Mouse (Mus musculus): ENCODE measurements around the gene 1700016K19Rik.

1700016K19Rik gene

DNA sequence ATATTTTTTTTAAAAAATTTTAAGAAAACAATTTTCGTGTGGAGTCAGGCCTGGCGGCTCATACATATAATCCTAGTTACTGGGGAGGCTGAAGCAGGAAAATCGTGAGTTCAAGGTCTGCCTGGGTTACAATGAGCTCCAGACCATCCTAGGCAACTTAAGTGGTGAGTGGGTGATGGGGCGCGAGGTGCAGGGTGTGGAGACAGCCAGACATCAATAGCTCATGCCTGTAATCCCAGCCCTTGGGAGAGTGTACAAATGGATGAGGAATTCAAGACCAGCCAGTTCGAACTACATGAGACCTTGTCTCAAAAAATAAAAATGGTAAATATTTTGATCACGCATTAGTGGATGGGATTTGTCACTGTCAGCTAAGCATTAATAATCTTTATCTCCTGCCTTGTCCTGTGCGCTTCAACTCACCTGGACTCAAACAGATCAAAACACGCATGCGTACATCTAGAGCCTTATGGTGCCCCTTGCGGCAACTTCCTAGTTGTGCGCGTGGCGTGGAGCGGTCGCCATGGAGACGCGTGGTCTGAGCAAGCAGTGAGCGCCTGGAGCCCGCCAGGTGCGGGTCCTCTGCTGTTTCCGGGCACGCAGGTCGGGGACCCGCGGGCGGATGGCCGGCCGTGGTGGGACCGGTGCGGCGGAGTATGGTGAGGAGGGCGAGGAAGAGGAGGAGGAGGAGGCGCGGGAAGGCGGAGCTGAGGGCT, at the start of gene 1700016K19Rik:
Gene 1700016K19Rik (plus strand): TSS at position 473 of the 716 bp plus-strand sequence.
- peak; percentile 76 for DNase-seq (ENCODE audit: extremely low spot score)

DNA sequence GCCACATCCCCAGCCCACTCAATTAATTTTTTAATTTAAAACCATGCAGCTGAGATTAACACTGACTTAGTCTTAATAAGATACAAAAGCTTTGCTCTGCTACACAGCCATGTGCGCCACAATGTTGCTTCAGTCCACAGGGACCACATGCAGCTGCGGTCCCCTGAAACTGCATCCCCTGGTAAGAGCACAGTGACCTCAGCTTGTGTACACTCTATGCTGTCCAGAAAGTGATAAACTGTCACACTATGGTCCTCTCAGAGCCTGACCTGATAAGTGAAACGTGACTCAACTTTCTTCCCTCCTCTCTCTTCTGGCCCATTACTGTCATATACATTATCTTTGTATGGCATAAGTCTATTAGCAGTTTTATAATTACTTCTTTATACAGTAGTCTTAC, 49.3 kb upstream of the 1700016K19Rik start:
- no peak for DNase-seq (ENCODE audit: extremely low spot score)

DNA sequence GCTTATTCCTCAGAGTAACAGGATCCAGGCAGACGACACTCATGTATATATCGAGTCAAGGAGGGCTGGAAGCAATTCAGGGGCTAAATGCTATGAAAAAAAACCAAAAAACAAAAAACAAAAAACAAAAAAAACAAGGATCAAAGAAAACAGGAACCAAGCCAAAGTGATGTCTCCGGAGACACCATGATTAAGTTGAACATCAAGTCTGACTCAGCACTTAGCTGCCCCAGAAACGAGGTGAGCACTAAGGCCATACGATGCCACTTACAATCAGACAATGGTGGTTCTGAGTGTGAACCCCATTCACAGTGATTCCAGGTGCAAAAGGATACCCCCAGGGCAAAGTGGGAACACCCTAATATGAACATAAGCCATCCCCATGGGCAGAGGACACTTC, 47.8 kb upstream of the 1700016K19Rik start:
- no peak for DNase-seq (ENCODE audit: extremely low spot score)

DNA sequence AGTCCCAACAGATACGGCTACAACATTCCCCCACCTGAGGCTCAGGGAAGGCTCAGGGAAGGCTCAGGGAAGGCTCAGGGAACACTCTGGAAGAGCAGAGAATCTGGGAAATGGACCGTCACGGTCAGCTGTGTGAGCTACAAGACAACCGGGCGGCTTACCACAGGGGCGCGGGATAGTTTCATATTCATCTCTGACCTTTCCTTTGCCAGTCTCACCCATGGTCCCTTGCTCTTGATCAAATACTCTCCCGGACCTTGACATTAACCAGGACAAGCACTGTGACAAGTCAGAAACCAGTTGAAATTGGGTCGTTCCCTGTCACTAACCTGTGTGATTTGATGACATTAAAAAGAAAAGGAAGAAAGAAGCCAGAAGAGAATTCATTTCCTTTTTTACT, 44.8 kb upstream of the 1700016K19Rik start:
- DNase-seq (ENCODE audit: extremely low spot score) = no peak

DNA sequence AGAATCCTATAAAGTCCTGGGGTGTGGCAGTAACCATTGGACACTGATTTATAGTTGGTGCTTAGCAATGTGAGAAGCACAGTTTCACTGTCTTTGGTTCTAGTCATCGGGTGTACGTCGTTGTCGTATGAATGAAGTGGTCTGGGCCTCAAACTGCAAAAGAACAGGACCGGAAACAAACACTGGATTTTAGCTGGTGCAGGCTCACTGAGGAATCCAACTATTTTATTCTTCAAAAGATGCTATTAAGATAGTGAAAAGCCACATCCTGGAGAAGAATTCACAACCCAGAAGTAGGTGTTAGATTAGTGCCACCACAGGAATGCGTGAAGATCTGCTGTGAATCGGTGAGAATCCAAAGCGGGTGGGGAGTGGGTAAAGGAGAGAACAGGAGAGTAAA, 43.1 kb upstream of the 1700016K19Rik start:
- DNase-seq (ENCODE audit: extremely low spot score) = no peak

DNA sequence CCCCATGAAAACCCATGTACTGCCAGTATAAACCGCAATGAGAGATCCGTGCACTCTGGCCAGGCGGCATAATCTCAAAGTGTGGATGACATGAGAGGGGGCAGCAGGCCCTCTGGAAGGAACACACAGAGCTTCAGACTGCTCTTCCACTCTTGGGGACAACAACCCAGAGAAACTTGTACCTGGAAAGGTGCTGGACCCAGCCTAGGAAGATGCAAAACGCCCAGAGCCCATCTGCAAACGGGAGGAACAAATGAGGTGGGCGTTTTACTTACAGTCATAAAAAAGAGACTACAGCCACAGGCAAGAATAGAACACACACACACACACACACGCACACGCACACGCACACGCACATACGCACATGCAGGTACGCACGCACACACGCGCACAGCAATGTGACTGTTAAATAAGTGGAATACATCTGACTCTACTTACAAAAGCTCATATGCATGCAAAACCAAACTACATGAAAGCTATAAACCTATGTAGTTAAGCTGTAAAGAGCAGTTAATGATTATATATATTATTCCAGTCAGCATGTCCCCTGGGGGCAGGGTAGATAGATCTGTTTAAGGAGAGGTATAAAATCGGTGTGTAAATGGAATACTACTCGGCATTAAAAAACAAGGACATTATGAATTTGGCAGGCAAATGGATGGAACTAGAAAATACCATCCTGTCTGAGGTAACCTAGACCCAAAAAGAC, 42.4 kb upstream of the 1700016K19Rik start:
- no peak for DNase-seq (ENCODE audit: extremely low spot score)

DNA sequence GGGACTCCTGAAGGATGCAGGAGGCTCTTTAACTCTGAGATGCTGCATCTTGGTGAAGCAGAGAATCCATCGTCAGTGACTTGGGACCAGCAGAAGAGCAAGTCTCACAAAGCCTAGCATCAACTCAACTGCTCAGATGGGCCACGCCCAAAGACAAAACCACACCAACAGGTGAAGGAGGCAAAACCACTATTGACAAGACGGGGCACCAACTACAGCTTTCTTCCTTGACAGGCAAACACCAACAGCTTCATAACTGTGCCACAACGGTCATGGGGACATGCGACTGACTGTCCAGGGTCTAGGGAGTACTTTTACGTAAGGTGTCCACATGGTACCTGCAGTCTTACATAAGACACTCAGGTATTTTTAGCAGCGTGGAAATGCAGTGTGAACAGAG, 37.9 kb upstream of the 1700016K19Rik start:
- DNase-seq (ENCODE audit: extremely low spot score) = no peak

DNA sequence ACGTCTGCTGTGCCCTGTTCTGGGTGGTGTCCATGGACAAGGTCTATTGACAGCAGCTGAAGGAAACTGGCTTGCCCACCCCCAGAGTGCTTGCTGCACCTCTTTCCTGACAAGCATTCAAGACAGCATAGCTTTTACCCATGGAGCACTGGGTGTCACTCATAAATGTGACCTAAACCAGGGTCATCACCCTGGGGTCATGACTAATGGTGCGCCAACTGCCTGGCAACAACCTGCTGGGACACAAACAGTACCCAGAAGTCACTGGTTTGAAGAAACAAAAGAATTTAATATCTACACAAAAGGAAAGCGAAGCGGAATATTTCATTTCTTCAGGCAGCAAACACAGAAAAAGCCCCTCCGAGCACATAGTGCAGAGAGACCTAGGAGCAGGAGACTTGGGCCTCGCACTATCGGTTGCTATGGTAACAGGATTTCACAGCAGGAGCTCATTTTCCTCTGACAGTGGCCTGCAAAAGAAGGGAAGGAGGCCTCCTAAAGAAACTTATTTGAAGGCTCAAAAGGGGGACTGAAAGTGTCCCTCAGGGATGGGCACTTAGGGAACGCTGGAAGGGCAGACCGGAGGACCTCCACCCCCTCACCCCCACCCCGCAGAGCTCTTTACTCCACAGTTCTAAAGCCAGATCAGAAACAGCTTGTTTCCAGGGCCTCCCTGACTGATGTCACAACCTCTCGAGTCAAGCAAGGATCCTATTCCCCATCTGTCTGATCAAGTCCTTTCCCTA, 35.8 kb upstream of the 1700016K19Rik start:
- DNase-seq (ENCODE audit: extremely low spot score) = peak; percentile 79

DNA sequence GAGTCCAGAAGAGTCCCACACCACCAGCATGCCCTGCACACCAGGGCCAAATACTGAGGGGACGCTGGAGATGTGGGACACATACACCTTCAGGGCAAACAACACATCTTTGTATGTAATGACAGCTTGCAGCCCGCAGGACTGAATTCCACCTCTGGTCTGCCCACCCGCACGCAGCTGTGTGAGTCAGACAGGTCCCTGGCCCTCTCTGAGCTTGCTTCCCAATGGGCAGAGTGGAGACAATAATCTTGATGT, 35.3 kb upstream of the 1700016K19Rik start:
- DNase-seq (ENCODE audit: extremely low spot score) = no peak

DNA sequence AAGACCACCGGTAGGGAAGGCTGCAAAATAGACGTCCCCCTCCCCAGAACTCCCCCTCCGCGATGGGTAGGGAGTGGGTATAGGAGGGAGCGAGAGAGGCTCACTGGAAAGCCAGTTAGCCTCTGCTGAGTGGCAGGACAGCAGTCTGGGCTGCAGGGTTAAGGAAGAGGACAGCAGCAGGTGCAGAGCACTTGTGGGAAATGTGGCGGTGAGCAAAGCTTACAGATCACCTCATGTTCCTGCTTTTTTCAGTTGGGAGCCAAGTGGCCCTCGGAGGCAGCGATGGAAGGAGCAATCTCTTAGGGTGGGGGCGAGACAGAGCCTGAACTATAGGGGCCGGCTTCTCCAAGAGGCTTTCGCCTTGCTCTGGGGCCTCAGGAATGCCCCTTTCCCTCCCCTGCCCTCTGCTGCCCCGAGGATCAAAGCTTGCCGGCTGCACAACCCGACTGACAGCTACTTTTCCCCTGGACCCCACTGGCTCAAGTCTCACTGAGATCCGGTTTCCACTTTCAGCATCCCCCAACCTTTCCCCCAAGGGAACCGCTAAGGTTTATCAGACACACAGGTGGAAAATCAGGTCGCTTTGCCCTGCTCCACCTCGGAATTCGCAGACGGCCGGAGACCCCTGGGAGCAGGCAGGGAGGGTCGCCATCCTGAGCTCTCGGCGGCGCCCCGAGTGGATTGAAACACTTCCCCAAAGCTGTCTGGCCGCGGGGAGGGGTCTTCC, 33.9 kb upstream of the 1700016K19Rik start:
- peak; percentile 67 for DNase-seq (ENCODE audit: extremely low spot score)

DNA sequence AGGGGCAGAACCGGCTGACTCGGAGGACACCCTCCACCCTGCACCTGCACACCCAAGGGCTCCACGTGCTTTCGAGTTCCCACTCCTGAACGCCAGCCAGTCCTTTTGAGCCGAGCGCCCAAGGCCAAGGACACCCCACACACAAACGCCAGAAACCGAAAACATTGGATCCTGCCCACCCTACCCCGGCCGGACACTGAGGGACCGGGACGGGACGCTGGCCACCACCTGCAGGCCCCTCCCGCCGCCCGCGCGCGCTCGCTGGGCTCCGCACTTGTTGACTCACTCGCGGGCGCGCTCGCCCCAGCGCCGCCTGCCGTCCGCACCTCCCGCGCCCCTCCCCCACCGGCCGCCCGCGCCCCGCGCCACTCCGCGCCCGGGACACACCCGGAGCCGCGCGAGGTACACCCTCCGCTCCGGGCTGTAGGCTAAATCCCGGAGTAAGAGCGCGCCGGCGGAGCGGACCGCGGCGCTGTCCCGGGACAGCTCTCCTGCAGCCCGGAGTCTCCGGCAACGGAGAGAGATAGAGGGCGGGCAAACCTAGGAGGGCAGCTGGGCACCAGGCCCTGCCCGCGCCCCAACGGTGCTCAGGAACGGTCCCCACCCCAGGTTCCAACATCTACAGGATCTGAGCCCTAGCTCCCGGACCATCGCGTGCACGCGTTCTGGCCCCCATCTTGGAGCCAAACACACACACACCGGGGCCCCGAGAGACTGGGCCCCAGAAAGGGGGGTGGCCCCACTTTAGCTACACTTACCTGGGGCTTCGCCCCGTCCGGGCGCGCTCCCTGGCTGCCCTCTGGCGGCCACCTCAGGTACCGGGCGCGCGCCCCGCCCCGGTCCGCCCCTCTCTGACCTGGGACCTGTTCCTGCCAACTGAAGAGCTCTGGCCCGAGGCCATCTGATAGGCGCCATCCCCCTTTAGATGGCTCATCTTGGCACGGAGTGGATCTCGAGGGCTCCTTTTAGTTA, 33.0 kb upstream of the 1700016K19Rik start:
- peak; percentile 80 for DNase-seq (ENCODE audit: extremely low spot score)

DNA sequence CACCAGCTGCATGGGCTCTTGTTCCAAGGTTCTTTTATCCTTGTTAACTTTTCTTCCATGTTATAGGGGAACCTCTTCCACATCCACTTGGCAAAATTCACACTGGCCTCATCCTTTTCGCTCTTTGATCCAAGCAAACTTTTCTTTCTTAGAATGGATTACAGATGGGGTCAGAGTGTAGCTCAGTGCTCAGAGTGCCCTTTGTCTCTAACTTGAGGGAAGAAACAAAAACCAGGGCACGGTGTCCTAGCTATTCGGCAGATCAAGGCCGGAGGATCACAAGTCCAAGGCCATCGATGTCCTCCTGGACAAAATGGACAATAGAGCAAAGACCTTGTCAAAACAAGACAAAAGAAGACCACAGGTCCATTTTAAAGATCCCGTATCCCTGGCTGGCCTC, 31.0 kb upstream of the 1700016K19Rik start:
- no peak for DNase-seq (ENCODE audit: extremely low spot score)

DNA sequence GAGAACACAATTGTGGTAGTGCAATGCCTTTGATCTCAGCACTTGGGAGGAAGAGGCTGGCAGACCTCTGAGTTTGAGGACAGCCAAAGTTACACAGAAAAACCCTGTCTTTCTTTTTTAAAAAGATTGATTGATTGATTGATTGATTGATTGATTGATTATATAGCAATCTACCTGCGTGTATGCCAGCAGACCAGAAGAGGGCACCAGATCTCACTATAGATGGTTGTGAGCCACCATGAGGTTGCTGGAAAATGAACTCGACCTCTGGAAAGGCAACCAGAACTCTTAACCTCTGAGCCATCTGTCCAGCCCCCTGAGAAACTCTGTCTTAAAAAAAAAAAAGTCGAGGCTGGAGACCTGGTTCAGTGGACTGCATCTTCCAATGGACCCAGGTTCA, 29.1 kb upstream of the 1700016K19Rik start:
- no peak for DNase-seq (ENCODE audit: extremely low spot score)

DNA sequence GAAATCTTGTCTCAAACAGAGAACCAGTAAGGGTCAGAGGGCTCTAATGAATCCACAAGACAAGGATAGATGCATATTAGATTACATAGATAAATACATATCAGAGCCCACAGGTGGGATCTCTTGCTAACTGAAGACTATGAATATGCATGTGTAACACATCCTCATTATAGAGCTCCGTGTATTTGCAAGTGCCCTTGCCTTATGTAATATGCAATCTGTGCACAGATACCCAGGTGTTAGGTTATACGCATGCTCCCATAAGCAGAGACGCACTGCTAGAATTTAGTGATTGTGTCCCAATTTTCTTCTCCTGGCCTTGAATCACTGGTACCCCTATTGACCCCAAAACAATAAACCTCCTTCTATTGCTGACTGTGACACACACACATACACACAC, 27.5 kb upstream of the 1700016K19Rik start:
- DNase-seq (ENCODE audit: extremely low spot score) = no peak

DNA sequence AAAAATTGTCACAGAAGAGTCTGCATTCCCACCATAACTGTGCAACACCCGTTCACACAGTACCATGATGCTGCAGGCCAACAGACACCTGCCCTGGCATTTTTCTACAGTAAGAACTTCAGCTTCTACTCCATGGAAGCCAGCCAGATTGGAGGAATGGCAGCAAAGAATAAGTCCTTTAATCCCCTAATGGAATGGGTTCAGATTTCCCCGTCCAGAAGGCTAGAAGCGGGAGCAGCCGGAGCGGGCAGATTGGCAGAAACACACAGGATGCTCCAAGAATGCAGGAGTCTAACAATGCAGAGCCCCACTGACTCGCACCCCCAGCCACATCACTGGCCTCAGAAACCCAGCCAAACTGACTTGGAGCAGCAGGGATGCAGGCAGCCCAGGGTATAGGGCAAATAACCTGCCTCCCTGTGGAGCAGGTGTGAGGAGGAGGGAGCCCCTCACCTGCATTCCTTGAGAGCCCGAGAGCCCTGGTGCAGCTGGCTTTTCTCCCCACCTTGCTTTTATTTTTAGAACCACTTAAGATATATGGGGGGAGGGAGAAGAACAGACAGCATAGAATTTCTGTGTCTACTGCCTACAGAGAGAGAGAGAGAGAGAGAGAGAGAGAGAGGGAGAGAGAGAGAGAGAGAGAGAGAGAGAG, 26.7 kb upstream of the 1700016K19Rik start:
- no peak for DNase-seq (ENCODE audit: extremely low spot score)

DNA sequence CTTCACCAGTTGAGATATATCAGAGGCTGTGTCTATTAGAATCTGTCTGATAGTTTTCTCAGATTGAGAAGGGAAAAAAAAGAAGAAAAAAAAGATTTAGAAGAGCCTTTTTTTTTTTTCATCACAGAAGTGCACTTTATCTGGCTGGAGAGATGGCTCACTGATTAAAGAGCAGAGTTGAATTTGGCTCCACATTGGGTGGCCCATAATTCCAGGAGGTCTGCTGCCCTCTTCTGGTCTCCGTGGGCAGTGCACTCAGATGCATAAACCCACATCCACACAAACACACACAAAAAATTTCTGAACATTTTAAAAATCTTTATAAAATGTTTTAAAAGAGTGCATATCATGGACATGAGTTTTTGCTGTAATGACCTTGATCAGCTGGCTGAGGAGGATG, 25.7 kb upstream of the 1700016K19Rik start:
- no peak for DNase-seq (ENCODE audit: extremely low spot score)

DNA sequence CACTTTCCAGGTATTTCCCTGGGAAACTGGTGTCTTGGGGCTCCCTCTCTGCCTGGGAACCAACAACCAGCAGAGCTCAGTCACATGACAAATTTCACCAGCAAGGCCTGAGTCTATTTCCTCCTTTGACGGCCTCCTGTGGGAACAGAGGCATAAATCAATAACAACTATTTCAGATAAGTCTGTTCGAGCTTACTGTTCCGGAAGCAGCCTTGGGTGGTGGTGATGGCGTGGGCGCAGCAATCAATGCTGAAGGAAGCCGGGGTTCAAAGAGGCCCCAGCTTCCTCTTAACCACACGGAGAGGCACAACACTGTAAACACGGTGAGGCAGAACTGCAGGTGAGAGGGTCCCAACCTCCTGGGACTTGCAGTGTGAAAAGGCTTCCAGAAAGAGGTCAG, 23.0 kb upstream of the 1700016K19Rik start:
- DNase-seq (ENCODE audit: extremely low spot score) = no peak

DNA sequence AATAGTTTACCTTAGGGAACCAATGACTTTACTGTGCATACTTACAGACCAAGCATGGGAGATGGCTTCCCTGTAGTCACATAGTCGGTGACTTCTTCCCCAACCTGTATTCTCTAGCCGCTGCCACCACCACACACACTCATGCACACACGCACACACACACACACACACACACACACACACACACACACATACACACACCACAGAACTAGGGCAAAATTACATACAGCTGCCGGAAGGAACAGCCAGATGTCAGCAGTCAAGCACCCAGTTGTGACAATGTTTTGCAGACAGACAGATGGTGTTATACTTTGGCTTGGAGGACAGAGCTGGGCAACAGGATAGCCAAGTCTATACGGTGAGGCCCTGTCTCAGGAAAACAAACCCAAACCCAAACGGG, 21.7 kb upstream of the 1700016K19Rik start:
- no peak for DNase-seq (ENCODE audit: extremely low spot score)

DNA sequence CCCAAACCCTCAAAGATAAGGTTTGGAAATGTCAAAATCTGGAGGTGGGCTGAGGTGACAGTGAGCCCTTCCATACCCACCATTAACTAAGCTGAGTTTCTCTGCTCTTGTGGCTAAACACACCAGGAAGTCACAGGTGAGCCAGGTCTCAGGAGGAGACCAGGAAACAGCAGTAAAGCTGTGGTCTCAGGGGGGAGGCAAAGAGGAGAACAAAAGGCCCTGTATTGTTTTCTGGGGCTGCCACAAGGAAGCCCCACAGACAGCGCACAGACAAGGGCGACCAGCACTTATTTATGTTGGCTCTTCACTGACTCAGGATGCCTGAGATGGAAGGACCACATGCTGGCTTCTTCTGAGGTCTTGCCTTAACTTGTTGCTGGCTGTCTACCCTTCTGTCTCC, 19.3 kb upstream of the 1700016K19Rik start:
- DNase-seq (ENCODE audit: extremely low spot score) = no peak

DNA sequence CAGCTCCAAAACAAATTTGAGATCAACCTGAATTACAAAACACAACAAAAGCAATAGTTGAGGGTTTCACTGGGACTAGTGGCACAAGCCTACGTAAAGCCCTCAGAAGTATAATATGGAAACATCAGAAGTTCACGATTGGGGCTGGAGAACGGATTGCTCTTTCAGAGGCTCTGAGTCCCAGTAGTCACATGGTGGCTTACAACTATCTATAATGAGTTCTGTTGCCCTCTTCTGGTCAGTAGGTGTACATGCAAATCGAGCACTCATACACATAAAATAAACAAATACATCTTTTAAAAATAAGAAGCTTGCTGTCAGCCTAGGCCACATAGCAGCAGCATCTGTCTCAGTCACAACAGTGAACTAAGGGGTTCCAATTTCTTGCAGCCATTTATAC, 16.5 kb upstream of the 1700016K19Rik start:
- DNase-seq (ENCODE audit: extremely low spot score) = no peak

DNA sequence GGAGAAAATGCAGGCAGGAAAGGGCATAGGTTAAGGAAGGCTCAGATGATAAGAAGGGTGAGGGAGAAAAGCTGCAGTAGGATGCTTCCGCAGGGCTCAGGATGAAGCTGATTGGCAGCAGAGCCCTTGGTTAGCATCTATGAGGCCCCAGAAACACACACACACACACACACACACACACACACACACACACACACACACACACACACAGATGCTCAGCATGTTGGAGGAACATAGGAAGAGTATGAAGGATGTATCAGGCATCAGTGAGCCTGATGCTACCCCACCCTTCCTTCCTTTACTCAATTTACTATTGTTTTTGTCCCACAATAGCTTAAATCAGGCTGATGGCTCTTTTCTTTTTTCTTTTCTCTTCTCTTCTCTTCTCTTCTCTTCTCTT, 15.1 kb upstream of the 1700016K19Rik start:
- DNase-seq (ENCODE audit: extremely low spot score) = no peak
